Mouse (Mus musculus) cerebellum, adult 11-12 months (tissue): ENCODE measurements at regions not wholly inside any gene's neighbourhood (a gene's known extent, or its start where the extent isn't known, plus 50 kb on each side); places are given as distances from the start of the nearest gene placed in this dataset.
"Not testable (repeated sequence)": the region's sequence is repeated elsewhere in the genome, so short reads cannot be mapped to it uniquely, and the experiment has no call there.

Source experiments
- DNase-seq: peaks from one replicate; pipeline ENCODE4 v3.0.0; 2022

DNA sequence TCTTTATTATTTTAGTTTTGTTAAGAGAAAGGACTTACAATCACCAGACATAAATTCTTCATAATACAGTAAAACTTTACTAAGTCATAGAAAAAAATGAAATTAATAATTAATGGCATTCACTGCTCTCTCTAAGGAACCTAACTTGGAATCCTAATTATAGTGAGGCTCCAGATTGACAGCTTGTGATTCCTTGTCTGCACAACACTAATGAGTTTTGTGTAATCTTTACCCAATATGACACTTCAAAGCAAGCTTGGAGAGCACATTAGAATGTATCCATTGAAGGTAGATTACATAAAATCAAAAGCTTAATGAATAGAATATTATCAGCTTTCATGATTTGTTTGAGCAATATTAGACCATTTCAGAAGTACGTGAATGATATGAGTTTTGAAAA is 1914.7 kb downstream of the Efna5 start:
- no peak for DNase-seq

DNA sequence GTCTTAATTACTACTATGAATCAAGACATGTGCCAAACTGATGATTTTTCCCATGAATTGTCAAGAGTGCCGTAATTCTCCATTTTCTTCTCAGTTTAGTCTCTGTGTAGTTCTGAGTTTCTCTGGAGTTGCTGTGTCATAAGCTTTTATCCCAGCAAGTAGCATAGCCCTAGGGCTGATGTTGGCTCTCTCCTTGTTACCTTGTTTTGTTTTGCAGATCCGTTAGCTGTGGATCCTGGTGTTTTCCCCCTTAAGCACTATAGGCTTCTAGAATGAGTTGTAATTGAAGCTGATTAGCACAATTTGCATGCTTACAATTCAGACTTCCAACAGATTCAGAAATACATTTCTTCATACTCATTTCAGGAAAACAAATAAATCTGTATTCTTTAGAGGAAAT is 1915.5 kb downstream of the Efna5 start:
- DNase-seq = no peak

GRCm38 (mm10) chr17:60951464-60951863 is 1929.7 kb downstream of the Efna5 start:
- no peak for DNase-seq

DNA sequence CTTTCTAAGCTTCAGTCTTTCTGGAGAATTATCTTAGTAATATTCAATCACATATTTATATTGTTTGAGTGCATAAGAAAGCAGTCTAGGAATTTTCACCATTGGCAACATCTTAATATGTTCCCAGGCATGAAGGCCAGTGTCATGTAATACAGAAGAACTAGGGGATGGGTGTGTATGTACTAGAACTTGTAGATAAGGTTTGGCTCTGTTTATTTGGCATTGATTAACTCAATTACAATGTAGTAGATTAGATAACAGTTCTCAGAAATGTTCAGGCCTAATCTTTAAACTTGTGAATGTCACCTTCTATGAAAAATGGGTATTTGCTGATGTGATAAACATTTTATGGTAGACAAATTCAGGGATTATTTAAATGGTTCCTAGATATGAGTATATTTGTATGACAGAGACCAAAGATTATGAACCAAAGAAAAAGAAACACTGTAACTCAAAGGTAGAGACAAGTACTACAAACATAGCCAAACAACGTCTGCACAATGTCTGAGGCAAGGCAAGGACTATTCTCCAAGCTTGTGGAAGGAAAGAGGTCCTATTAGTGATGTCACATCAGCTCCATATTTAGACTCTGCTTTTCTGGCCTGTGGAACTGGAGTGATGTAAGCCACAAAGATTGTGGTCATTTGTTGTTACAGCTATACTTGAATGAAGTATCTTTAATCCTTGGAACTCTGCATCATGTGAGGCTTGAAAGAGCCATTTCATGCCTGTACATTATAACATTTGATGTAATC is 1924.8 kb upstream of the Nudt12 start:
- DNase-seq = no peak

DNA sequence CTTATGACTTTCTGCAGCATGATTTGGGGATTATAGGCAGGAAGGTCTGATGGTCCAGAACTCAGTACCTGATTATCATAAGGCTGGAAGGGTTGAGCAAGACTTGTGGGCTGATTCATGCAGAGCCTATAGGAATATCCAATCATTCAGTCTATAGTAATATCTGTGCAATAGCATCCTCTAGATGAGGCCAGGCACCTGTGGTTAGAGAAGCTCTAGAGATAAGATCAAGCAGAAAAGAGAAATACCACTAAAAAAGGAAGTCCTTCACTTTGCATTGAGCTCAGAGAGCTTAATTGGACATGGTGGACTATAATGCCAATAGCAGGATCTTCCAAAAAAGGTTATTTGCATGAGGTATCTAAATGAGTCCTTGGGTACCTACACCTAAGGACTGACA is 1921.1 kb upstream of the Nudt12 start:
- DNase-seq = no peak

GRCm38 (mm10) chr17:60925822-60926383 is 1912.7 kb upstream of the Nudt12 start:
- DNase-seq = no peak

DNA sequence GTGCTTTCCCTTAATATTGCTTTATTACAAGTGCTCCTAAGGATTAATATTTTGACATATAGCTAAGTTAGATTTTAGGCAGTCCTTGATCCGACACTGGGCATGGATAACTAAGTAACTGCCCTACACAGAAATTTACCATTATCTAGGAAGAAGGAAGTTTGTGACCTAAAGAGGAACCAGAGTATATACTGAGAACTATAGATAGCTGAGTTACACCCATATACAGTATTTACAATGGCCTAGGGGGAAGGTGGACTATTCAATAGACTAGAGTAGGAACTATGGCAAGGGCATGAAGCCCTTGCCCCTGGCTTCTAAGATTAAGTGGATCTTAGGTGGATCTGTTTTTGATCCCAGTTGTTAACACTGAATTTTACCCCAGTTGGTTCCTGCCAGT is 1869.5 kb upstream of the Nudt12 start:
- DNase-seq = not testable (repeated sequence)

DNA sequence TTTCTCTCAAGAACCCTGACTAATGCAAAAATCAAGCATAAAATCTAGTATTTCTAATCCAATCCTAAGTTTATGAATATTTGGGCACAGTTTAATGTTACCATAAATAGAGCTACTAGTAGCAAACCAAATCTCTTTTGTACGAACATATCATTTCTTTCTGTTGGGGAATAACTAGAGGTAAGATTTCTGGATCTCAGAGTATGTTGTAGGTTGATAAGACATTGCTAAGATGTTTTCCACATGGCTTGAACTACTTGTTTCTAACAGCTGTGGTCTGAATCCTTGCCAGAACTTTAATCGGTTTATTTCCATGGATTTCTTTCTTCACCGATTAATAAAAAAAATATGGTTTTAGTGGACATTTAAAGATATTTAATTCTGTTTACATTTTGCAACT is 1844.3 kb upstream of the Nudt12 start:
- no peak for DNase-seq

DNA sequence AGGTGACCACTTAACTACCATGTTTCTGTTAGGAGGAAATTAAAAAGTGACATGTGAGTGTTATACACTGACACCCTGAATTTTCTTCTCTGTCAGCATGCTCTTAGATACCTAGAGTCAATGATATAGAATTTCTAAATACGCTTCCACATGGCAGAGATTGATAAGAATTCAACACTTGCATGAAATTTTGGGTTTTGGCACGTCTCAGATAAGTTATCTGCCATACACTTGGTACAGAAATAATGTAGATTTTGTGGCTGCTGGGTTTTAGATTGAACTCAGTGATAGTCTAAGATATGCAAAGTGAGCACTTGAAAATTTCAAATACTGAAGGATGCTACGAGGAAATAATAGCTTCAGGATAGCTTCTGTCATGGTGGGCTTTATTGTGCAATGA is 1841.5 kb upstream of the Nudt12 start:
- no peak for DNase-seq

DNA sequence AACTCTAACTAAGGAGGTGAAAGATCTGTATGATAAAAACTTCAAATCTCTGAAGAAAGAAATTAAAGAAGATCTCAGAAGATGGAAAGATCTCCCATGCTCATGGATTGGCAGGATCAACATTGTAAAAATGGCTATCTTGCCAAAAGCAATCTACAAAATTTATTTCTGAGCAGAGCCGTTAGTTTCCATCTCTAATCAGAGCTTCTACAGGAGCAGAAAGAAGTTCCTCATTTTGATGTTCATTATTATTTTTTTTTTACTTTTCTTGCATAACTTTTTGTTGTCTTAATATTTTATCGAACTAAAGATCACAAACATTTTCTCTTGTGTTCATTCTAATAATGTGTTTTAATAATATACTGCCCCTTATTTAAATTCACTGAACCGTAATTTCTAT is 1825.6 kb upstream of the Nudt12 start:
- not testable (repeated sequence) for DNase-seq

GRCm38 (mm10) chr17:60832531-60832930 is 1819.4 kb upstream of the Nudt12 start:
- peak; percentile 3 for DNase-seq

GRCm38 (mm10) chr17:60830498-60830897 is 1817.3 kb upstream of the Nudt12 start:
- no peak for DNase-seq

GRCm38 (mm10) chr17:60804715-60805449 is 1791.7 kb upstream of the Nudt12 start:
- DNase-seq = no peak

GRCm38 (mm10) chr17:60762270-60762669 is 1749.1 kb upstream of the Nudt12 start:
- DNase-seq = no peak

DNA sequence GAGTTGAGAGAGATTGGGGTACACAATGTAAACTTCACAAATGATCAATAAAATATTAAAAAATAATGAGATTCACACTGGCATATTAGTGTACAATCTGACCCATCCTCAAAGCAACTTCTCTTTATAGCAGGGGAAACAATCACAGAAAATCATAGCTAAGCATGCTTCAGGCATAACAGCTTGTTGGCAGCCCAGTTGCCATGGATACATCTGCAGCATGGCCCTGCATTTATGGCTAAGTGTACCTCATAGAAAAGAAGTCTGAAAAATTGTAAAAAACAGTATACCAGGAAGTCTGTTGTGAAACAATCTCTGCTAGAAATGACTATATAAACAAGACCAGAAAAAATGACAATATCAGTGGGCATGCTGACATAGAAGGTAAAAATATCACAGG is 1747.9 kb upstream of the Nudt12 start:
- no peak for DNase-seq

- no peak for DNase-seq
These were observed 1729.7 kb upstream of the Nudt12 start for GRCm38 (mm10) chr17:60742856-60743255.

DNA sequence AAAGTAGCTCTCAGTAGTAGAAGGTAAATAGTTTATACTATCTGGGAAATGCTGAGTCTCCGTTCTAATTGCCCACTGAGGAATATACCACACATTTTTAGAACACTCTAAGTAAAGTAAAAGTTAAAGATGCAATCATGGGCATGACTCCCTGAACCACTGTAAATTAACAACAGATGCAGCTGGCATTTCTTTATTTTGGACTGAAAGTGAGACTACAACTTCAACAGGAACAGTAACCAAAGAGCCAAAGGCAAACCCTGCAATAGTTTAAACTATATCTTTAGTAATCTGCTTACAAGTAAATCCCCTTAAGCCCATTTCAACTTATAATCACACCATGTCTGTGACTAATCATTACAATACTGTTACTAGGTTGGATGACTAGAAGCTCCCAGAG is 1725.0 kb upstream of the Nudt12 start:
- DNase-seq = no peak

DNA sequence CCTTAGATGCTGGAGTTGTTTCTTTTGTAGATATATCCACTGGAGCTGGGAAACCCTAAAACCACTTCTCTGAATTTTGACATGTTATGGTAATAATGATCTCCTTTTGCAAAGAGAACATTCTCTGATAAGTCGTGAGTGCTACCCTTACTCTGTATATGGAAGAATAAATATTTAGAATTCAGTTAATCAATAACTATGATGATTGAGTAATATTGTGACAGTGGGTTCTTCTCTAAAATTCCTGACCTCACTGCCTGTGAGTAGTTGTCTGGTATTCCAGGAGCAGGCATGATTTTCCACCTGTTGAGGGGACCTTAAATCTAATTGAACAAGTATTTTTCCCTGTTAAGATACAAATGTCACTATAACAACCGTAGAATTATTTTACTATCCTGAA is 1707.0 kb upstream of the Nudt12 start:
- DNase-seq = no peak

DNA sequence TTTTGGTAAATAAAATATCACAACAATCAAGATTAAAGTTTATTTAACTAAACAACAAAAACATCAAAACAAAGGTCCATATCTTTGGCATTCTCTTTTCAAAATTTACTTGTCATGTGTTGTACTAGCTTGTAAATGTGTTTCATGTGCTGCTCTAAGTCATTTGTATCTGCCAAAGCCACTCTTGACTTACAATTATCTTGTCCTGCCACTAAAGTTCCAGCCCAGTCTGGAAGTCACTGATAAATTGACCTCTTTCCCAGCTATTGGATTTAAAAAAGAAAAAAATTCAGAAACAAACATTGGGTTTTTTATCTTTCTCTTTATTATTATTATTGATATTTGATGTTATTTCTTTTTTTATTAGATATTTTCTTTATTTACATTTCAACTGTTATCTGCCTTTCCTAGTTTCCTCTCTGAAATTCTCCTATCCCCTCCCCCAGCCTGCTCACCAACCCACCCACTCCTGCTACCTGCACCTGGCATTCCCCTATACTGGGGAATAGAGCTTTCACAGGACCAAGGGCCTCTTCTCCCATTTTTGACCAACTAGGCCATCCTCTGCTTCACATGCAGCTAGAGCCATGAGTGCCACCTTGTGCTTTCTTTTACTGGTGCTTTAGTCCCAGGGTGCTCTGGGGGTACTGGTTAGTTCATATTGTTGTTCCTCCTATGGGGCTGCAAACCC is 1704.9 kb upstream of the Nudt12 start:
- DNase-seq = no peak

- no peak for DNase-seq
These were observed 1704.3 kb upstream of the Nudt12 start for GRCm38 (mm10) chr17:60717494-60717893.
